Mouse (Mus musculus) hindbrain, embryonic 16.5 days (tissue): ENCODE data around the gene Gm49393. TPM values are rescaled to one million over a fixed set of nuclear protein-coding genes. Genes with fewer than 3 reads are reported as not detected.
"Not testable (repeated sequence)": the region's sequence is repeated elsewhere in the genome, so short reads cannot be mapped to it uniquely, and the experiment has no call there.

ENCODE experiments used
- ATAC-seq: fragments of 200-750 bp; cut with Nextera tagmentation; 2 replicates; pipeline ENCODE4 v1.8.0; 2017; ENCODE audit warnings: moderate TSS enrichment, moderate library complexity
- H3K27ac ChIP-seq: fragments of 300-500 bp; sonication (generic); 2 replicates; pipeline ENCODE4 v1.5.1; 2014; ENCODE audit warnings: low read depth, mild to moderate bottlenecking, control low read depth, low read length, moderate library complexity
- H3K27me3 ChIP-seq: fragments of 300-500 bp; sonication (generic); replicated peaks from 2 replicates; pipeline ENCODE4 v1.6.1; 2014; ENCODE audit warnings: low read length; ENCODE audit not compliant: control insufficient read depth, insufficient read depth
- H3K36me3 ChIP-seq: fragments of 300-500 bp; sonication (generic); 2 replicates; pipeline ENCODE4 v1.6.1; 2014; ENCODE audit warnings: mild to moderate bottlenecking, low read length, moderate library complexity, mixed read lengths; ENCODE audit not compliant: control insufficient read depth, insufficient read depth
- H3K4me1 ChIP-seq: fragments of 300-500 bp; sonication (generic); 2 replicates; pipeline ENCODE4 v1.6.1; 2014; ENCODE audit warnings: low read depth, low read length; ENCODE audit not compliant: control insufficient read depth, insufficient read depth
- H3K4me2 ChIP-seq: fragments of 300-500 bp; sonication (generic); 2 replicates; pipeline ENCODE4 v1.6.1; 2014; ENCODE audit warnings: mild to moderate bottlenecking, low read length, control low read depth, moderate library complexity
- H3K4me3 ChIP-seq: fragments of 300-500 bp; sonication (generic); 2 replicates; pipeline ENCODE4 v1.5.1; 2014; ENCODE audit warnings: mild to moderate bottlenecking, low read length, control low read depth, moderate library complexity
- H3K9ac ChIP-seq: fragments of 300-500 bp; sonication (generic); 2 replicates; pipeline ENCODE4 v1.6.1; 2014; ENCODE audit warnings: low read depth, mild to moderate bottlenecking, control low read depth, low read length, moderate library complexity
- H3K9me3 ChIP-seq: fragments of 300-500 bp; sonication (generic); 2 replicates; pipeline ENCODE4 v1.6.1; 2014; ENCODE audit warnings: mild to moderate bottlenecking, low read length, moderate library complexity; ENCODE audit not compliant: control insufficient read depth
- WGBS: fragments of 180-500 bp; shearing (Covaris S2); extraction: QIAGEN DNeasy Blood & Tissue Kit; methylation state at CpG from one replicate; pipeline ENCODE4 v1.1.7; 2014; 5-methylcytosine and 5-hydroxymethylcytosine counted together
- polyA plus RNA-seq: library from polyadenylated mRNA; unstranded; fragments of >200 nt; fragmentation: Nextera tagmentation; extraction: Ambion mirVana; gene quantifications from 2 replicates; pipeline ENCODE4 v1.2.1, GENCODE M21; 2015

The Gm49393 gene
- polyA plus RNA-seq, result 0.36 TPM in 1 of 2 replicates, not detected in the other

GRCm38 (mm10) chr13:60935490-60935889 is at the start of gene Gm49393:
TSS of gene Gm49393 (minus strand) at chr13:60935590.
- H3K9me3 ChIP-seq, ATAC-seq, H3K27ac ChIP-seq, H3K27me3 ChIP-seq, H3K4me3 ChIP-seq, H3K4me2 ChIP-seq, H3K36me3 ChIP-seq, H3K4me1 ChIP-seq, H3K9ac ChIP-seq: not testable (repeated sequence)
- 71% methylated on average over 2 of the region's 2 CpGs for WGBS

DNA sequence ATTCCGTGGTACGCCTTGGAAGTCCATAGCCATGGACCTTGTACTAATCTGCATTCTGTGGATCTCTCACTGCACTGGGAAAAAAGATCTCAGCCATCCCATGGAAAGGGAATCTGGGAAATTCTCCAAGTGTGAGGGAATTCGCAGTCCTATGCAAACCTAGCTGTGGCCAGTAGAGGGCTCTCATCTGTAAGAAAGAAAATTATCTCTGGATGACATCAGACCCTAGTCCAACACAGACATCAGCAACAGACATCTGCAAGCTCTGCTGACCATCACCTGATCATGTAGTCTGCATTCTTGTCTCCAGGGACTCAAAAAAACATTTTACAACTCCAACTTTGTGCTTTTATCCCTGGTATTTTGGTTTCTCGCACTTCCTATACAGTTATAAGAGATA is 36.9 kb upstream of the Gm49393 start:
- not testable (repeated sequence) for H3K4me1 ChIP-seq, H3K9ac ChIP-seq, H3K36me3 ChIP-seq, H3K27ac ChIP-seq, H3K4me3 ChIP-seq, H3K27me3 ChIP-seq, ATAC-seq, H3K4me2 ChIP-seq, H3K9me3 ChIP-seq
- 65% methylated on average over 4 of the region's 4 CpGs for WGBS

GRCm38 (mm10) chr13:60963985-60964384 is 28.6 kb upstream of the Gm49393 start:
- H3K4me1 ChIP-seq, H3K4me3 ChIP-seq, H3K9ac ChIP-seq, H3K36me3 ChIP-seq, H3K4me2 ChIP-seq, ATAC-seq, H3K27ac ChIP-seq, H3K27me3 ChIP-seq: not testable (repeated sequence)
- 40% methylated on average over 4 of the region's 5 CpGs for WGBS
- H3K9me3 ChIP-seq, result peaks cover 11% of the 10 kb centered on the region

GRCm38 (mm10) chr13:60961706-60962105 is 26.3 kb upstream of the Gm49393 start:
- Histone ChIP-seq H3K9ac (no peak overlapping the region), H3K27ac (no peak overlapping the region), H3K4me2 (no peak overlapping the region), H3K4me1 (no peaks in the 10 kb centered on the region), H3K9me3 (peaks cover 15% of the 10 kb centered on the region), H3K4me3 (no peak overlapping the region), H3K36me3 (no peaks in the 10 kb centered on the region), H3K27me3 (no peaks in the 10 kb centered on the region)
- WGBS, result 72% methylated on average over 5 of the region's 5 CpGs
- ATAC-seq, result no peak

DNA sequence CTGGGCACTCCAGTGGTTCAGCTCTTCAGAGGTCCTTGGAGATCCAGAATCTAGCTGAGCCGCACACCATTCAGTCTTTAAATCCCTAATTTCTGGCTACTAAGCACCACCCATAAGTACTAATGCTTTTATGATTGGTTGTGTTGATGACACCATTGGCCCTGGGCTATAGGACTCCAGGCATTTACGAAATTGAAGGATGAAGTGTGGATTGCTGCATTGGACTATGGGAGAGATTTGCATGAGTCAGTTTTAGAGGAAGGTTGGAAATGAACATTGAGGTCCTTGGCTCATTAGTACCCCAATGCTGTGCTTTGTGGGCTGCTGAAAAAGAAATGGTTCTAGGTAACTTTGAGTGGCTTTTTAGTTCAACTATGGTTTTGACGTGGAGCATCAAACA is 6.5 kb upstream of the Gm49393 start, which contains the start of gene Tpbpa:
Gene Tpbpa, minus strand, starts transcription at position 101 of the 400 bp plus-strand sequence.
- H3K4me2 ChIP-seq, ATAC-seq, H3K9me3 ChIP-seq, H3K27me3 ChIP-seq, H3K4me3 ChIP-seq, H3K9ac ChIP-seq, H3K4me1 ChIP-seq, H3K36me3 ChIP-seq, H3K27ac ChIP-seq: not testable (repeated sequence)
- WGBS, result 79% methylated on average over 3 of the region's 3 CpGs

- Histone ChIP-seq H3K27me3 (no peaks in the 10 kb centered on the region), H3K4me2 (no peak within 1 kb of the TSS), H3K36me3 (no peaks in the 10 kb centered on the region), H3K27ac (no peak within 1 kb of the TSS), H3K9me3 (peaks cover 2% of the 10 kb centered on the region; the same call in 1 of the 2 replicates), H3K4me1 (no peaks in the 10 kb centered on the region), H3K4me3 (no peak within 1 kb of the TSS), H3K9ac (no peak within 1 kb of the TSS)
- WGBS, result 76% methylated on average over 5 of the region's 5 CpGs
- ATAC-seq, result no peak
Observed at GRCm38 (mm10) chr13:60936500-60936901, 1.1 kb upstream of the Gm49393 start, which contains the start of the genes Gm49391 and Ctla2a. TSS of gene Gm49391 (minus strand) at chr13:60936571. TSS of gene Ctla2a (minus strand) at chr13:60936625.

DNA sequence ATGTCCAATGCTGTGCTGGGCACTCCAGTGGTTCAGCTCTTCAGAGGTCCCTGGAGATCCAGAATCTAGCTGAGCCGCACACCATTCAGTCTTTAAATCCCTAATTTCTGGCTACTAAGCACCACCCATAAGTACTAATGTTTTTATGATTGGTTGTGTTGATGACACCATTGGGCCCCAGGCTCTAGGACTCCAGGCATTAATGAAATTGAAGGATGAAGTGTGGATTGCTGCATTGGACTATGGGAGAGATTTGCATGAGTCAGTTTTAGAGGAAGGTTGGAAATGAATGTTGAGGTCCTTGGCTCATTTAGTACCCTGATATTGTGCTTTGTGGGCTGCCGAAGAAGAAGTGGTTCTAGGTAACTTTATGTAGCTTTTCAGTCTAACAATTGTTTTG is 30.6 kb downstream of the Gm49393 start, which contains the start of gene Tpbpb:
Gene Tpbpb, minus strand, starts transcription at position 101 of the 400 bp plus-strand sequence.
- H3K36me3 ChIP-seq, H3K9me3 ChIP-seq, H3K4me1 ChIP-seq, H3K27ac ChIP-seq, H3K27me3 ChIP-seq, H3K9ac ChIP-seq, H3K4me3 ChIP-seq, H3K4me2 ChIP-seq, ATAC-seq: not testable (repeated sequence)
- WGBS, result 83% methylated on average over 2 of the region's 2 CpGs

GRCm38 (mm10) chr13:60897328-60897727 is 38.1 kb downstream of the Gm49393 start, which contains the start of gene Ctla2b:
TSS of gene Ctla2b (minus strand) at chr13:60897447.
- no peak for ATAC-seq
- no peaks in the 10 kb centered on the region for H3K36me3 ChIP-seq
- WGBS, result 85% methylated on average over 3 of the region's 3 CpGs

GRCm38 (mm10) chr13:60896794-60897193 is 38.6 kb downstream of the Gm49393 start, which contains the start of gene Gm49392:
TSS of gene Gm49392 (minus strand) at chr13:60896894.
- H3K9ac ChIP-seq, H3K4me2 ChIP-seq, H3K36me3 ChIP-seq, H3K4me1 ChIP-seq, ATAC-seq, H3K27me3 ChIP-seq, H3K4me3 ChIP-seq, H3K27ac ChIP-seq, H3K9me3 ChIP-seq: not testable (repeated sequence)
- WGBS, result 85% methylated on average over 8 of the region's 8 CpGs

More at GRCm38 (mm10) chr13:60897328-60897727, 38.1 kb downstream of the Gm49393 start, which contains the start of gene Ctla2b:
- no peak within 1 kb of the TSS for H3K4me2 ChIP-seq
- no peaks in the 10 kb centered on the region for H3K4me1 ChIP-seq
- H3K9ac ChIP-seq, result no peak within 1 kb of the TSS
- H3K27ac ChIP-seq, result no peak within 1 kb of the TSS
- no peaks in the 10 kb centered on the region for H3K27me3 ChIP-seq
- no peaks in the 10 kb centered on the region for H3K9me3 ChIP-seq
- H3K4me3 ChIP-seq, result no peak within 1 kb of the TSS
